Mouse (Mus musculus) fibroblast of lung, adult 2 months (primary cell): ENCODE data around the gene AC141477.1.

ENCODE experiments used
- DNase-seq: peaks from one replicate; pipeline ENCODE4 v3.0.0-alpha.2; 2011; ENCODE audit warnings: low read depth

Gene AC141477.1

GRCm38 (mm10) chr10:76408520-76408919 is 31.7 kb downstream of the AC141477.1 start:
- no peak for DNase-seq

- DNase-seq: no peak
Measured at GRCm38 (mm10) chr10:76392596-76392995, 47.6 kb downstream of the AC141477.1 start.

DNA sequence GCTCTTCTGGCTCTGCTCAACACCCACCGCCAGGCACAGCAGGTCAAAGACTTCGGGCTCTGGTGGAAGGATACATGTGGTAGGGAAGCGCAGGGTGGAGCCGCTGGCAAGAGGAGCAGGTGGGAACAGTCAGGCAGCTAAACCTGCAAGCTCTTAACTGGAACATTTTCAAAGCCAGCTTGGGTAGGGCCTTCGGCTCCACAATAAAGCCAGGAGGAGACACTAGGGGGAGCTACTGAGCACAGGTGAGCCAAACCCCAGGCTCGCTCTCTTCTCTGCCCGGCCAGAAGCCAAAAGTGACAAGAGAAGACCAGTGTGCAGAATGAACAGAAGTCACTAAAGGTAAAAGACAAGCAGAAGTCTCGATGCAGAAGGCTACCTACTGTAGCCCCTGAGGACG is 48.5 kb downstream of the AC141477.1 start:
- DNase-seq: no peak

GRCm38 (mm10) chr10:76391166-76391565 is 49.1 kb downstream of the AC141477.1 start:
- DNase-seq: no peak
